In genomic region chr5:119691075-119691474, GRCm38 (mm10) we compare ENCODE assay signal across 9 mouse cellular contexts. TPM values are rescaled to one million over a fixed set of nuclear protein-coding genes. Genes with fewer than 3 reads are reported as not detected.
DNase-seq lines count a peak whose midpoint lies in the region; ATAC-seq lines count a peak whose summit lies in the region.
"Had no signal": no experiment of that assay in that cellular context is flagged by ENCODE, and none has a peak within 500 bp of the region (broad histone marks: within the 10 kb centered on the region; RNA-seq: fewer than 3 reads in every experiment).

No protein-coding gene starts in this region.

- no peaks in the 10 kb centered on the region for H3K9me3 ChIP-seq in forebrain, embryonic 16.5 days (ENCODE audit: control insufficient read depth, low read length)
- H3K9me3 ChIP-seq in limb, embryonic 10.5 days (replicated peaks): no peaks in the 10 kb centered on the region
- H3K9me3 ChIP-seq: heart, embryonic 13.5 days had no signal

- ATAC-seq in forebrain, embryonic 16.5 days: peak; percentile 61; the same call in 1 of the 2 replicates

- H3K27me3 ChIP-seq in forebrain, embryonic 16.5 days (replicated peaks; ENCODE audit: control insufficient read depth, insufficient read depth, low read length): peaks cover 61% of the 10 kb centered on the region
- peaks cover 81% of the 10 kb centered on the region for H3K27me3 ChIP-seq in limb, embryonic 10.5 days (ENCODE audit: low read depth, poor library complexity, severe bottlenecking)

- peaks cover under 1% of the 10 kb centered on the region; the same call in 1 of the 2 replicates for H3K4me1 ChIP-seq in forebrain, embryonic 16.5 days (replicated peaks; ENCODE audit: control insufficient read depth, insufficient read depth, low read length)
- H3K4me1 ChIP-seq in limb, embryonic 10.5 days: peaks cover 75% of the 10 kb centered on the region

- no peaks in the 10 kb centered on the region for H3K36me3 ChIP-seq in forebrain, embryonic 16.5 days (ENCODE audit: control insufficient read depth, insufficient read depth)
- no peaks in the 10 kb centered on the region for H3K36me3 ChIP-seq in limb, embryonic 10.5 days
- H3K36me3 ChIP-seq: heart, embryonic 13.5 days had no signal

- 0% methylated on average over 13 of the region's 13 CpGs for WGBS in forebrain, embryonic 16.5 days
- WGBS in limb, embryonic 10.5 days: under 1% methylated on average over 13 of the region's 13 CpGs

- no peak overlapping the region for H3K4me2 ChIP-seq in forebrain, embryonic 16.5 days (ENCODE audit: low read length)
- H3K4me2 ChIP-seq: heart, embryonic 13.5 days had no signal

- H3K9ac ChIP-seq in forebrain, embryonic 16.5 days (replicated peaks; ENCODE audit: low read depth, low read length): no peak overlapping the region
- H3K9ac ChIP-seq: heart, embryonic 13.5 days had no signal

- H3K27ac ChIP-seq in forebrain, embryonic 16.5 days (ENCODE audit: low read length): no peak overlapping the region
- no peak overlapping the region; the same call in 1 of the 2 replicates for H3K27ac ChIP-seq in limb, embryonic 10.5 days
- H3K27ac ChIP-seq: heart, embryonic 13.5 days had no signal

- DNase-seq in ovary, postnatal 10 days (ENCODE audit: low spot score): peak; percentile 48
- DNase-seq in ovary, adult 18-20 months (ENCODE audit: low spot score): no peak
- DNase-seq in brain, adult 2 months (ENCODE audit: low read depth, low spot score): peak; percentile 81
- DNase-seq in kidney, adult 9 months: peak; percentile 68
- peak; percentile 91 for DNase-seq in limb, embryonic 10.5 days (ENCODE audit: low spot score)
- peak; percentile 34 for DNase-seq in retina, adult 2 months (ENCODE audit: low read depth, low spot score)
- DNase-seq in urinary bladder, postnatal 25 days (ENCODE audit: low spot score): peak; percentile 85

- no peak overlapping the region for H3K4me3 ChIP-seq in forebrain, embryonic 16.5 days (replicated peaks; ENCODE audit: low read length)
- H3K4me3 ChIP-seq in limb, embryonic 10.5 days: 0 out of 2 replicates have a peak overlapping the region, but pooled peaks have one; percentile 2
- H3K4me3 ChIP-seq: heart, embryonic 13.5 days had no signal

RNA-seq across cellular contexts. Expression of gene Tbx3, which starts 20.6 kb away (rescaled TPM):
- 2.1 and 3.0 TPM in 2 replicates for polyA plus RNA-seq in forebrain, embryonic 16.5 days (2015; fragmentation: Nextera tagmentation; extraction: Ambion mirVana)
- polyA plus RNA-seq in limb, embryonic 10.5 days (2016; fragmentation: Nextera tagmentation; extraction: Ambion mirVana): 50.1 and 55.3 TPM in 2 replicates

Comparison
In these comparisons a context has a peak if more than half of its experiments do, and no peak if none do; other contexts are left out.
1. RNA of gene Tbx3, which starts 20.6 kb away (polyA plus RNA-seq): 50.1 to 55.3 TPM in limb, embryonic 10.5 days; 2.1 to 3.0 TPM in forebrain, embryonic 16.5 days; every median in the first group is over 10 times any median in the second.